Mouse (Mus musculus) gastrocnemius, postnatal 4 days (tissue): Measurements from ENCODE around the gene Vmn1r118. TPM values are rescaled to one million over a fixed set of nuclear protein-coding genes. Genes with fewer than 3 reads are reported as not detected.
"Not testable (repeated sequence)": the region's sequence is repeated elsewhere in the genome, so short reads cannot be mapped to it uniquely, and the experiment has no call there.

Source experiments
- DNase-seq, 2 experiments: peaks; one replicate each; pipeline ENCODE4 v3.0.0; 2021 to 2022; ENCODE audit warnings: low spot score in 2 of 2, mixed read lengths in 2 of 2
- long read RNA-seq, 2 experiments: library from polyadenylated mRNA; stranded (forward); transcript quantifications; one replicate each; pipeline ENCODE4 v2.0.0; 2021
- total RNA-seq, 2 experiments: library from RNA; stranded (reverse); gene quantifications; 2 replicates each; pipeline ENCODE4 v1.2.3; 2021

Gene Vmn1r118
- total RNA-seq, result not detected
- long read RNA-seq, experiment 1, result 0 reads
- long read RNA-seq, experiment 2, result 0 reads

GRCm38 (mm10) chr7:20912247-20912646 is at the start of gene Vmn1r118:
Gene Vmn1r118, minus strand, starts transcription at chr7:20912347.
- DNase-seq, result not testable (repeated sequence)

- DNase-seq, result not testable (repeated sequence)
Measured at GRCm38 (mm10) chr7:20884021-20884420, 28.1 kb downstream of the Vmn1r118 start, which contains the start of gene Vmn1r117. Gene Vmn1r117, minus strand, starts transcription at chr7:20884121.

- DNase-seq, result not testable (repeated sequence)
Measured at GRCm38 (mm10) chr7:20871956-20872355, 40.2 kb downstream of the Vmn1r118 start, which contains the start of gene Vmn1r116. Gene Vmn1r116, plus strand, starts transcription at chr7:20872256.

Other genes starting within 250 kb of the Vmn1r118 start
- not detected for gene Vmn1r107, start 243.4 kb downstream of the Vmn1r118 start, total RNA-seq
- not detected for gene Vmn1r111, start 209.1 kb downstream of the Vmn1r118 start, total RNA-seq
- gene Gm10668, start 181.7 kb downstream of the Vmn1r118 start, total RNA-seq, result not detected
- not detected for gene Vmn1r112, start 141.2 kb downstream of the Vmn1r118 start, total RNA-seq
- not detected for gene Vmn1r113, start 125.1 kb downstream of the Vmn1r118 start, total RNA-seq
- not detected for gene Vmn1r114, start 100.2 kb downstream of the Vmn1r118 start, total RNA-seq
- not detected for gene Vmn1r115, start 67.4 kb downstream of the Vmn1r118 start, total RNA-seq
- gene Vmn1r116, start 40.1 kb downstream of the Vmn1r118 start, total RNA-seq, result not detected
- gene Vmn1r117, start 28.2 kb downstream of the Vmn1r118 start, total RNA-seq, result not detected
- not detected for gene Vmn1r119, start 100.1 kb upstream of the Vmn1r118 start, total RNA-seq
- not detected for gene Vmn1r120, start 141.4 kb upstream of the Vmn1r118 start, total RNA-seq
- gene Vmn1r121, start 186.2 kb upstream of the Vmn1r118 start, total RNA-seq, result not detected
- not detected for gene Vmn1r122, start 221.8 kb upstream of the Vmn1r118 start, total RNA-seq
- not detected for gene Vmn1r123, start 249.8 kb upstream of the Vmn1r118 start, total RNA-seq